In the genomic region with DNA sequence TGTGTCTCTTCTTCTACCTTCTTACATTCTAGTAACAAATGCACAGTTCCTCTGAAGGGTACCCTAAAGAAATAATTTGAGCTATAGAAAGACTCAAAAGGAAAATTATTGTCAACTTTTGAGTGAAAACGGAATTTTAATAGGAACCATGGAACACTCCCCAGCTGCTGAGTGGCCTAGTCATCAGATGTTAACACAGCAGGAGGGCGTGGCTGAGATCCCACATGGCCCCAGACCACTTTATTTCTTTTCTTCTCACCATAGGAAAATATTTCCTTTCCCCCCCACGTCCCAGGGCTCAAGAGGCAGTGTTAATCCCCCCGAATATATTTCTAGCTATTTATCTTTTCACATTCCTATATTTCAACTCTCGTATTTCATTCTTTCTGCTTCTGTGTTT, we compare ENCODE assay signal across 22 mouse cellular contexts.
"Had no signal": no experiment of that assay in that cellular context is flagged by ENCODE, and none has a peak within 500 bp of the region (broad histone marks: within the 10 kb centered on the region; RNA-seq: fewer than 3 reads in every experiment).

No protein-coding gene starts in this region.

- H3K36me3 ChIP-seq: limb, embryonic 12.5 days; liver, embryonic 12.5 days; liver, embryonic 15.5 days; lung, embryonic 15.5 days; midbrain, embryonic 12.5 days; midbrain, embryonic 15.5 days; neural tube, embryonic 12.5 days; neural tube, embryonic 15.5 days had no signal

- ATAC-seq: liver, embryonic 12.5 days; midbrain, embryonic 15.5 days had no signal

- H3K9ac ChIP-seq: limb, embryonic 12.5 days; liver, embryonic 12.5 days; liver, embryonic 15.5 days; lung, embryonic 15.5 days; midbrain, embryonic 12.5 days; midbrain, embryonic 15.5 days; neural tube, embryonic 12.5 days; neural tube, embryonic 15.5 days had no signal

- DNase-seq: kidney, adult 9 months; kidney, postnatal 14 days; kidney, postnatal 4 days; liver; lung, adult 18-20 months; lung, postnatal 14 days; lung, postnatal 4 days; right cerebral cortex, adult 18-20 months; right cerebral cortex, postnatal 14 days; right cerebral cortex, postnatal 4 days; thymus, adult 2 months; thymus, postnatal 14 days; thymus, postnatal 4 days had no signal

- H3K9me3 ChIP-seq: limb, embryonic 12.5 days; liver, embryonic 12.5 days; liver, embryonic 15.5 days; lung, embryonic 15.5 days; midbrain, embryonic 12.5 days; midbrain, embryonic 15.5 days; neural tube, embryonic 12.5 days; neural tube, embryonic 15.5 days had no signal

- H3K4me1 ChIP-seq: liver, embryonic 12.5 days; liver, embryonic 15.5 days; lung, embryonic 15.5 days; midbrain, embryonic 12.5 days; midbrain, embryonic 15.5 days; neural tube, embryonic 12.5 days; neural tube, embryonic 15.5 days had no signal

- H3K27me3 ChIP-seq: limb, embryonic 12.5 days; liver, embryonic 12.5 days; liver, embryonic 15.5 days; lung, embryonic 15.5 days; midbrain, embryonic 12.5 days; midbrain, embryonic 15.5 days; neural tube, embryonic 12.5 days; neural tube, embryonic 15.5 days had no signal

- H3K27ac ChIP-seq: limb, embryonic 12.5 days; liver, embryonic 12.5 days; liver, embryonic 15.5 days; lung, embryonic 15.5 days; midbrain, embryonic 12.5 days; midbrain, embryonic 15.5 days; neural tube, embryonic 12.5 days; neural tube, embryonic 15.5 days; stomach, postnatal 0 days had no signal

- H3K4me2 ChIP-seq: limb, embryonic 12.5 days; liver, embryonic 12.5 days; liver, embryonic 15.5 days; lung, embryonic 15.5 days; midbrain, embryonic 12.5 days; midbrain, embryonic 15.5 days; neural tube, embryonic 12.5 days; neural tube, embryonic 15.5 days had no signal

- H3K4me3 ChIP-seq: limb, embryonic 12.5 days; liver, embryonic 12.5 days; liver, embryonic 15.5 days; lung, embryonic 15.5 days; midbrain, embryonic 12.5 days; midbrain, embryonic 15.5 days; neural tube, embryonic 12.5 days; neural tube, embryonic 15.5 days had no signal
